In genomic region chr1:182111386-182112317, GRCm38 (mm10) we compare ENCODE assay signal across 11 mouse cellular contexts. TPM values are rescaled to one million over a fixed set of nuclear protein-coding genes. Genes with fewer than 3 reads are reported as not detected.
A peak's percentile ranks its signal among the peaks of the same experiment; 100 is the strongest.
DNase-seq lines count a peak whose midpoint lies in the region; ATAC-seq and TF ChIP-seq lines count a peak whose summit lies in the region.
"Had no signal": no experiment of that assay in that cellular context is flagged by ENCODE, and none has a peak within 500 bp of the region (broad histone marks: within the 10 kb centered on the region; RNA-seq: fewer than 3 reads in every experiment).

No protein-coding gene starts in this region.

- no peak for DNase-seq in hindbrain, embryonic 11.5 days (ENCODE audit: low spot score)
- peak; percentile 49 for DNase-seq in cerebellum, adult 9-10 months
- DNase-seq in kidney, adult 2 months, result peak; percentile 53
- no peak for DNase-seq in embryo, embryonic 10.5 days (ENCODE audit: low spot score)
- DNase-seq in frontal cortex, postnatal 10 days (ENCODE audit: low spot score in 2 of 2), result no peak

- no peaks in the 10 kb centered on the region for H3K9me3 ChIP-seq in hindbrain, embryonic 15.5 days
- no peaks in the 10 kb centered on the region for H3K9me3 ChIP-seq in hindbrain, embryonic 11.5 days (ENCODE audit: control insufficient read depth, low read length)
- no peaks in the 10 kb centered on the region for H3K9me3 ChIP-seq in E14TG2a.4 (ENCODE audit: low read length)

- ATAC-seq in hindbrain, embryonic 15.5 days (ENCODE audit: low FRiP score, low read depth), result peak; percentile 43; the same call in 1 of the 2 replicates
- no peak for ATAC-seq in hindbrain, embryonic 11.5 days (ENCODE audit: low FRiP score)
- ATAC-seq in inflammation-experienced regulatory T-cells, adult 6 months, result no peak
- ATAC-seq: Patski had no signal

- H3K36me3 ChIP-seq in hindbrain, embryonic 15.5 days, result no peaks in the 10 kb centered on the region
- H3K36me3 ChIP-seq in hindbrain, embryonic 11.5 days (ENCODE audit: control insufficient read depth, insufficient read depth, low read length), result no peaks in the 10 kb centered on the region
- no peaks in the 10 kb centered on the region for H3K36me3 ChIP-seq in E14TG2a.4 (ENCODE audit: insufficient read depth, low read length)
- H3K36me3 ChIP-seq in kidney, adult 2 months (ENCODE audit: control insufficient read depth, insufficient read depth, low read length), result no peaks in the 10 kb centered on the region

- no peak for TF ChIP-seq POLR2A in kidney, adult 2 months (IDR thresholded peaks at IDR 0.05; ENCODE audit: low read depth, low read length)

- 66% methylated on average over 14 of the region's 14 CpGs for WGBS in hindbrain, embryonic 15.5 days
- 81% methylated on average over 14 of the region's 14 CpGs for WGBS in hindbrain, embryonic 11.5 days
- 65% methylated on average over 14 of the region's 14 CpGs for WGBS in kidney, adult 2 months

- TF ChIP-seq CTCF in E14TG2a.4 (conservative IDR thresholded peaks at IDR 0.05; ENCODE audit: low read length), result no peak
- TF ChIP-seq CTCF in kidney, adult 2 months (conservative IDR thresholded peaks at IDR 0.05; ENCODE audit: insufficient read depth, insufficient read length, low read depth, low read length), result no peak

- no peak overlapping the region for H3K4me3 ChIP-seq in hindbrain, embryonic 15.5 days
- no peak overlapping the region for H3K4me3 ChIP-seq in hindbrain, embryonic 11.5 days (ENCODE audit: low read depth, low read length)
- H3K4me3 ChIP-seq in E14TG2a.4 (replicated peaks; ENCODE audit: low read length), result 0 out of 2 replicates have a peak overlapping the region, but pooled peaks have one; percentile 0
- no peak overlapping the region for H3K4me3 ChIP-seq in kidney, adult 2 months (ENCODE audit: insufficient read depth, low read depth, low read length)

- H3K4me1 ChIP-seq in hindbrain, embryonic 15.5 days (replicated peaks), result peaks cover 18% of the 10 kb centered on the region
- H3K4me1 ChIP-seq in hindbrain, embryonic 11.5 days (replicated peaks; ENCODE audit: control insufficient read depth, insufficient read depth, low read length), result peaks cover 4% of the 10 kb centered on the region; the same call in 1 of the 2 replicates
- peaks cover 91% of the 10 kb centered on the region for H3K4me1 ChIP-seq in E14TG2a.4 (replicated peaks; ENCODE audit: low read depth, low read length)
- H3K4me1 ChIP-seq in kidney, adult 2 months (ENCODE audit: control insufficient read depth, insufficient read depth, low read length), result no peaks in the 10 kb centered on the region

- H3K9ac ChIP-seq in hindbrain, embryonic 15.5 days, result no peak overlapping the region
- H3K9ac ChIP-seq in hindbrain, embryonic 11.5 days (ENCODE audit: low read depth, low read length), result no peak overlapping the region

- H3K27me3 ChIP-seq in hindbrain, embryonic 15.5 days, result no peaks in the 10 kb centered on the region
- H3K27me3 ChIP-seq in hindbrain, embryonic 11.5 days (ENCODE audit: control insufficient read depth, insufficient read depth, low read length), result no peaks in the 10 kb centered on the region
- peaks cover 10% of the 10 kb centered on the region for H3K27me3 ChIP-seq in E14TG2a.4 (ENCODE audit: insufficient read depth, low read length)
- H3K27me3 ChIP-seq in kidney, adult 2 months (replicated peaks; ENCODE audit: control insufficient read depth, insufficient read depth, low read length), result no peaks in the 10 kb centered on the region
- H3K27me3 ChIP-seq: Patski had no signal

- no peak overlapping the region for H3K4me2 ChIP-seq in hindbrain, embryonic 15.5 days
- H3K4me2 ChIP-seq in hindbrain, embryonic 11.5 days (replicated peaks; ENCODE audit: low read depth, low read length), result no peak overlapping the region

- no peak overlapping the region for H3K27ac ChIP-seq in hindbrain, embryonic 15.5 days (replicated peaks)
- H3K27ac ChIP-seq in hindbrain, embryonic 11.5 days (ENCODE audit: low read depth, low read length), result no peak overlapping the region
- H3K27ac ChIP-seq in kidney, adult 2 months (ENCODE audit: insufficient read depth, low read depth, low read length), result no peak overlapping the region

RNA-seq across cellular contexts. Expression of gene Srp9, which starts 12.9 kb away (rescaled TPM):
- 121 and 127 TPM in 2 replicates for polyA plus RNA-seq in hindbrain, embryonic 15.5 days (2015; fragmentation: Nextera tagmentation; extraction: Ambion mirVana)
- polyA plus RNA-seq in hindbrain, embryonic 11.5 days (2014; fragmentation: Nextera tagmentation; extraction: Ambion mirVana), result 179 and 180 TPM in 2 replicates
- 44.0 and 52.8 TPM in 2 replicates for polyA plus RNA-seq in kidney, adult 2 months (2012; rRNA removed)
- 100 to 1,000 TPM; 141 to 184 (median 147) TPM for polyA plus RNA-seq in inflammation-experienced regulatory T-cells, adult 6 months (2017; shearing (Covaris generic))

RNA-seq across cellular contexts. Expression of gene Vmn1r1, which starts 52.6 kb away (rescaled TPM):
- not detected in 2 replicates for polyA plus RNA-seq in hindbrain, embryonic 15.5 days (2015; fragmentation: Nextera tagmentation; extraction: Ambion mirVana)
- polyA plus RNA-seq in hindbrain, embryonic 11.5 days (2014; fragmentation: Nextera tagmentation; extraction: Ambion mirVana), result not detected in 2 replicates
- not detected in 2 replicates for polyA plus RNA-seq in kidney, adult 2 months (2012; rRNA removed)
- not detected for polyA plus RNA-seq in inflammation-experienced regulatory T-cells, adult 6 months (2017; shearing (Covaris generic))
- polyA plus RNA-seq: embryonic facial prominence, embryonic 14.5 days; neural tube, embryonic 14.5 days; Patski had no signal

Comparison
In these comparisons a context has a peak if more than half of its experiments do, and no peak if none do; other contexts are left out.
1. DNase-seq: peak in cerebellum, adult 9-10 months (single experiment) and kidney, adult 2 months (single experiment); none in hindbrain, embryonic 11.5 days (single experiment), embryo, embryonic 10.5 days (single experiment) and frontal cortex, postnatal 10 days (0 of 2).